Mouse (Mus musculus) thymus, postnatal 0 days (tissue): ENCODE results near the gene Aplf. TPM values are rescaled to one million over a fixed set of nuclear protein-coding genes. Genes with fewer than 3 reads are reported as not detected.

ENCODE experiments used
- polyA plus RNA-seq: library from polyadenylated mRNA; unstranded; fragments of >200 nt; fragmentation: Nextera tagmentation; extraction: Ambion mirVana; gene quantifications from 2 replicates; pipeline ENCODE4 v1.2.1, GENCODE M21; 2015

Gene Aplf
- polyA plus RNA-seq, 1 experiment from 2014 or later: 16.8 TPM

Other genes with a start within 250 kb of the Aplf start
- gene Bmp10, start 243.2 kb downstream of the Aplf start, polyA plus RNA-seq: not detected in 2 replicates
- 34.5 and 34.6 TPM in 2 replicates for gene Arhgap25, start 138.9 kb downstream of the Aplf start, polyA plus RNA-seq
- 0.07 and 0.21 TPM in 2 replicates for gene Prokr1, start 81.5 kb downstream of the Aplf start, polyA plus RNA-seq
- 0.18 and 0.26 TPM in 2 replicates for gene Efcc1, start 58.7 kb upstream of the Aplf start, polyA plus RNA-seq
- 0.49 and 0.85 TPM in 2 replicates for gene Gp9, start 105.9 kb upstream of the Aplf start, polyA plus RNA-seq
- 9.9 and 11.7 TPM in 2 replicates for gene Rab43, start 140.0 kb upstream of the Aplf start, polyA plus RNA-seq
- 2.3 and 2.5 TPM in 2 replicates for gene Gm45140, start 163.6 kb upstream of the Aplf start, polyA plus RNA-seq
- 75.0 and 78.3 TPM in 2 replicates for gene Isy1, start 166.6 kb upstream of the Aplf start, polyA plus RNA-seq
- gene Cnbp, start 178.9 kb upstream of the Aplf start, polyA plus RNA-seq: 1,228 and 1,268 TPM in 2 replicates
- 75.0 and 75.5 TPM in 2 replicates for gene Copg1, start 215.6 kb upstream of the Aplf start, polyA plus RNA-seq
- gene Hmces, start 241.7 kb upstream of the Aplf start, polyA plus RNA-seq: 49.3 and 50.0 TPM in 2 replicates